In the genomic region with DNA sequence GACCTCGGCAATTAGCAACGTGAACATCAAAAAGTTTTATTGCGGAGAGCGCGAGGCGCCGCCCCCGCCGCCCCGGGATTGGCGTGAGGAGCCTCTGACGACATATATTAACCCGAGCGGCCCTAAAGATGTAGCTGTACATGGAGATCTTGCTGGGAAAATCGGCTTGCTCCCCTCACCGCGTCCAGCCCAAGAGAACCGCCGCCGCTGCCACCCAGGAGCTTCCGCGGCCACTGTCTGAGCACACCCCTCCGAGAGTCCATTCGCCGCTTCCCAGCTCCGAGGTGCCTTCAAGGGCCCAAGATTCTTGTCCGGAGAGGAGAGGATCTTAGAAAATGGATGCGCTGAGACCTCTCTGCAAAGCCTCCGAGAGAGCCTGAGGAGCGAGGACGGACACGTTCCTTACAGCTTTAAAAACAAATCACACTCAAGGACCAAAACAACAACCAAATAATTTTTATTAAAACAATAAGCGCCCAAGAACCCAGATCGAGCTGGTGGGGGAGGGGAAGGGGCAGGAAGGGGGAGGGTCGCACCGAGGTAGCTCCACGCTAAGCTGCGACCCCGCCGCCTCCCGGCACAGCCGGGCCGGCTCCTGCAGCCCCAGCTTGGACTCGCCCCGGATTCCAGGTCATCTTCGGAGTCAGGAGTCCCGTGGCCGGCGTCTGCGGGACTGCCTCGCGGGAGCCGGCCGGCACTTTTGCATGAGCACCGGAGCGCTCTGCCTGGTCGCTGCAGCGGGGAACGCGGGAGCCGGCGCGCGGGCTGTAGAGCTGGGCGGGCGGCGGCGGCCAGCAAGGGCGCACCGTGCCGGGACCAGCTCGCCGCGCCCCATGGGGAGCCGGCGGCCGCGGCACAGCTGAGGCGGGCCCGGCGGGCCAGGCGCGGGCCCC, we compare ENCODE assay signal across 8 mouse cellular contexts. TPM values are rescaled to one million over a fixed set of nuclear protein-coding genes. Genes with fewer than 3 reads are reported as not detected.
A peak's percentile ranks its signal among the peaks of the same experiment; 100 is the strongest.
DNase-seq lines count a peak whose midpoint lies in the region; ATAC-seq and TF ChIP-seq lines count a peak whose summit lies in the region.

A gene (plus strand): TSS at position 133 of the 893 bp plus-strand sequence.

- H3K4me2 ChIP-seq in intestine, postnatal 0 days (replicated peaks; ENCODE audit: low read depth): peak within 1 kb of the TSS; percentile 66
- peak within 1 kb of the TSS; percentile 59 for H3K4me2 ChIP-seq in neural tube, embryonic 12.5 days (replicated peaks)

- under 1% methylated on average over 69 of the region's 83 CpGs for WGBS in intestine, postnatal 0 days
- WGBS in neural tube, embryonic 12.5 days: under 1% methylated on average over 83 of the region's 83 CpGs

- DNase-seq in Patski (ENCODE audit: low read depth, low spot score): no peak
- peak; percentile 38 for DNase-seq in adrenal gland, postnatal 25 days
- DNase-seq in heart, adult 18-20 months: peak; percentile 90 to 91
- DNase-seq in spleen, postnatal 14 days (ENCODE audit: low spot score in 2 of 2): no peak
- DNase-seq in testis, postnatal 10 days (ENCODE audit: low spot score): no peak
- DNase-seq in ovary, postnatal 14 days (ENCODE audit: low spot score): no peak

- H3K27me3 ChIP-seq in Patski: peaks cover 11% of the 10 kb centered on the region
- H3K27me3 ChIP-seq in intestine, postnatal 0 days (replicated peaks; ENCODE audit: control insufficient read depth, insufficient read depth, low read length): peaks cover 85% of the 10 kb centered on the region
- H3K27me3 ChIP-seq in neural tube, embryonic 12.5 days (replicated peaks): peaks cover 97% of the 10 kb centered on the region

- TF ChIP-seq CTCF in Patski (IDR thresholded peaks at IDR 0.05): no peak
- TF ChIP-seq CTCF in intestine, postnatal 0 days (IDR thresholded peaks at IDR 0.05; ENCODE audit: low read depth): no peak

- H3K9me3 ChIP-seq in intestine, postnatal 0 days (ENCODE audit: control insufficient read depth): no peaks in the 10 kb centered on the region
- H3K9me3 ChIP-seq in neural tube, embryonic 12.5 days: no peaks in the 10 kb centered on the region

- no peaks in the 10 kb centered on the region for H3K4me1 ChIP-seq in intestine, postnatal 0 days (replicated peaks; ENCODE audit: control insufficient read depth, insufficient read depth, low read length)
- H3K4me1 ChIP-seq in neural tube, embryonic 12.5 days: peaks cover 16% of the 10 kb centered on the region

- CTCF ChIA-PET in Patski (lab: Charles Lee): no interaction called here

- H3K36me3 ChIP-seq in intestine, postnatal 0 days (ENCODE audit: control insufficient read depth, insufficient read depth): no peaks in the 10 kb centered on the region
- no peaks in the 10 kb centered on the region for H3K36me3 ChIP-seq in neural tube, embryonic 12.5 days

- ATAC-seq in Patski: peak; percentile 72
- ATAC-seq in intestine, postnatal 0 days: peak; percentile 13; the same call in 1 of the 2 replicates
- peak; percentile 69 for ATAC-seq in neural tube, embryonic 12.5 days (ENCODE audit: low FRiP score, low read depth)

- H3K9ac ChIP-seq in intestine, postnatal 0 days (ENCODE audit: low read depth, low read length): peak within 1 kb of the TSS; percentile 64
- H3K9ac ChIP-seq in neural tube, embryonic 12.5 days: 0 out of 2 replicates have a peak within 1 kb of the TSS, but pooled peaks have one; percentile 8

- POLR2A ChIA-PET in Patski (lab: Charles Lee): no interaction called here

- peak within 1 kb of the TSS; percentile 57 for H3K27ac ChIP-seq in intestine, postnatal 0 days (ENCODE audit: low read depth, low read length)
- no peak within 1 kb of the TSS for H3K27ac ChIP-seq in neural tube, embryonic 12.5 days

- peak within 1 kb of the TSS; percentile 57 for H3K4me3 ChIP-seq in intestine, postnatal 0 days (ENCODE audit: low read depth, low read length)
- H3K4me3 ChIP-seq in neural tube, embryonic 12.5 days: peak within 1 kb of the TSS; percentile 29

- in situ Hi-C loops in Patski (cut with MboI; ENCODE audit: low pct_unique_long_range_greater_than_20kb): loop anchor here (25.0 kb wide), 1 partner anchor 434 kb away; no protein-coding TSS in a partner anchor

RNA-seq across cellular contexts. Expression of the gene that starts here (rescaled TPM):
- 0.58 TPM for polyA plus RNA-seq in Patski (2021)
- total RNA-seq in adrenal gland, postnatal 25 days (2021): 31.1 and 40.4 TPM in 2 replicates
- 10 to 100 TPM; 76.2 to 83.1 TPM for total RNA-seq in heart, adult 18-20 months (2021)
- polyA plus RNA-seq in intestine, postnatal 0 days (2015; fragmentation: Nextera tagmentation; extraction: Ambion mirVana): 3.5 and 3.9 TPM in 2 replicates
- polyA plus RNA-seq in neural tube, embryonic 12.5 days (2016; fragmentation: Nextera tagmentation; extraction: Ambion mirVana): 0.13 and 0.34 TPM in 2 replicates

Comparison
In these comparisons a context has a peak if more than half of its experiments do, and no peak if none do; other contexts are left out.
1. Peak in ATAC-seq in Patski; RNA of the gene not detected or under 1 TPM.
2. Peak in ATAC-seq, H3K4me3 ChIP-seq, H3K9ac ChIP-seq and H3K4me2 ChIP-seq in neural tube, embryonic 12.5 days; RNA of the gene not detected or under 1 TPM.
3. ATAC-seq: peak in every context shown above with its lines; median percentile 72 in Patski; 69 in neural tube, embryonic 12.5 days; 13 in intestine, postnatal 0 days.
4. DNase-seq: peak in adrenal gland, postnatal 25 days (single experiment) and heart, adult 18-20 months (2 of 2); none in Patski (single experiment), spleen, postnatal 14 days (0 of 2), testis, postnatal 10 days (single experiment) and ovary, postnatal 14 days (single experiment).